Mouse (Mus musculus): Measurements from ENCODE around the gene Suox. TPM values are rescaled to one million over a fixed set of nuclear protein-coding genes. Genes with fewer than 3 reads are reported as not detected.
A peak's percentile ranks its signal among the peaks of the same experiment; 100 is the strongest.
"Not testable (repeated sequence)": the region's sequence is repeated elsewhere in the genome, so short reads cannot be mapped to it uniquely, and the experiment has no call there.

Gene Suox
- 15.7 and 17.0 TPM in 2 replicates for polyA plus RNA-seq (2015; fragmentation: Nextera tagmentation; extraction: Ambion mirVana)

- Histone ChIP-seq H3K4me3 (replicated peaks) (peak within 1 kb of the TSS; percentile 71), H3K4me2 (peak within 1 kb of the TSS; percentile 89), H3K27me3 (replicated peaks) (no peaks in the 10 kb centered on the region), H3K9ac (replicated peaks) (peak within 1 kb of the TSS; percentile 65), H3K9me3 (replicated peaks) (no peaks in the 10 kb centered on the region), H3K36me3 (peaks cover 10% of the 10 kb centered on the region; the same call in 1 of the 2 replicates), H3K4me1 (peaks cover 18% of the 10 kb centered on the region), H3K27ac (replicated peaks) (peak within 1 kb of the TSS; percentile 80)
- under 1% methylated on average over 60 of the region's 60 CpGs for WGBS
- peak; percentile 91 for ATAC-seq (ENCODE audit: low FRiP score)
Measured at GRCm38 (mm10) chr10:128673763-128674468, at the start of gene Suox. TSS of gene Suox (minus strand) at chr10:128674073.

- Histone ChIP-seq H3K4me3 (replicated peaks) (no peak overlapping the region), H3K36me3 (no peaks in the 10 kb centered on the region), H3K27me3 (replicated peaks) (no peaks in the 10 kb centered on the region), H3K27ac (replicated peaks) (no peak overlapping the region), H3K9me3 (replicated peaks) (no peaks in the 10 kb centered on the region), H3K9ac (replicated peaks) (no peak overlapping the region), H3K4me2 (no peak overlapping the region), H3K4me1 (no peaks in the 10 kb centered on the region)
- ATAC-seq (ENCODE audit: low FRiP score): no peak
- 90% methylated on average over 19 of the region's 19 CpGs for WGBS
Measured at GRCm38 (mm10) chr10:128715559-128716537, 42.0 kb upstream of the Suox start.

GRCm38 (mm10) chr10:128711318-128711717, 37.4 kb upstream of the Suox start:
- not testable (repeated sequence) for H3K36me3 ChIP-seq; H3K4me1 ChIP-seq; H3K4me2 ChIP-seq; ATAC-seq (ENCODE audit: low FRiP score); H3K9ac ChIP-seq (replicated peaks); H3K9me3 ChIP-seq (replicated peaks); H3K27me3 ChIP-seq (replicated peaks); H3K27ac ChIP-seq (replicated peaks); H3K4me3 ChIP-seq (replicated peaks)
- 96% methylated on average over 7 of the region's 7 CpGs for WGBS

- no peaks in the 10 kb centered on the region for H3K9me3 ChIP-seq (replicated peaks)
- no peak overlapping the region for H3K27ac ChIP-seq (replicated peaks)
- H3K4me1 ChIP-seq: peaks cover 20% of the 10 kb centered on the region
- H3K4me3 ChIP-seq (replicated peaks): peak overlapping the region; percentile 75
- peak overlapping the region; percentile 96 for H3K4me2 ChIP-seq
- H3K27me3 ChIP-seq (replicated peaks): no peaks in the 10 kb centered on the region
- WGBS: 9% methylated on average over 11 of the region's 11 CpGs
- no peaks in the 10 kb centered on the region for H3K36me3 ChIP-seq
- no peak overlapping the region; the same call in 1 of the 2 replicates for H3K9ac ChIP-seq (replicated peaks)
- ATAC-seq (ENCODE audit: low FRiP score): peak; percentile 29; the same call in 1 of the 2 replicates
Measured at GRCm38 (mm10) chr10:128705317-128705693, 31.4 kb upstream of the Suox start.

- H3K4me3 ChIP-seq (replicated peaks): peak within 1 kb of the TSS; percentile 75
- no peaks in the 10 kb centered on the region for H3K27me3 ChIP-seq (replicated peaks)
- WGBS: under 1% methylated on average over 62 of the region's 62 CpGs
- peak; percentile 94 for ATAC-seq (ENCODE audit: low FRiP score)
- H3K4me2 ChIP-seq: peak within 1 kb of the TSS; percentile 96
- peaks cover 20% of the 10 kb centered on the region for H3K4me1 ChIP-seq
- H3K36me3 ChIP-seq: no peaks in the 10 kb centered on the region
- peak within 1 kb of the TSS; percentile 57 for H3K9ac ChIP-seq (replicated peaks)
- peak within 1 kb of the TSS; percentile 83 for H3K27ac ChIP-seq (replicated peaks)
- H3K9me3 ChIP-seq (replicated peaks): no peaks in the 10 kb centered on the region
Measured at GRCm38 (mm10) chr10:128704491-128705316, 30.8 kb upstream of the Suox start, which contains the start of gene Cdk2. TSS of gene Cdk2 (minus strand) at chr10:128705031.

- Histone ChIP-seq H3K36me3 (no peaks in the 10 kb centered on the region), H3K27me3 (replicated peaks) (no peaks in the 10 kb centered on the region), H3K4me3 (replicated peaks) (peak within 1 kb of the TSS; percentile 75), H3K27ac (replicated peaks) (peak within 1 kb of the TSS; percentile 83), H3K4me1 (peaks cover 20% of the 10 kb centered on the region), H3K4me2 (peak within 1 kb of the TSS; percentile 96), H3K9me3 (replicated peaks) (no peaks in the 10 kb centered on the region), H3K9ac (replicated peaks) (peak within 1 kb of the TSS; percentile 57)
- no peak for ATAC-seq (ENCODE audit: low FRiP score)
- 22% methylated on average over 4 of the region's 4 CpGs for WGBS
Measured at GRCm38 (mm10) chr10:128703895-128704294, 30.0 kb upstream of the Suox start, which contains the start of gene Pmel. TSS of gene Pmel (plus strand) at chr10:128704195.

GRCm38 (mm10) chr10:128702328-128703007, 28.6 kb upstream of the Suox start:
- Histone ChIP-seq H3K9me3 (replicated peaks) (no peaks in the 10 kb centered on the region), H3K27me3 (replicated peaks) (no peaks in the 10 kb centered on the region), H3K4me2 (no peak overlapping the region), H3K36me3 (no peaks in the 10 kb centered on the region), H3K27ac (replicated peaks) (no peak overlapping the region), H3K4me1 (peaks cover 20% of the 10 kb centered on the region), H3K4me3 (replicated peaks) (no peak overlapping the region), H3K9ac (replicated peaks) (no peak overlapping the region)
- no peak for ATAC-seq (ENCODE audit: low FRiP score)
- WGBS: 78% methylated on average over 6 of the region's 6 CpGs

- Histone ChIP-seq H3K4me3 (replicated peaks) (no peak overlapping the region), H3K4me2 (no peak overlapping the region), H3K36me3 (no peaks in the 10 kb centered on the region), H3K27ac (replicated peaks) (no peak overlapping the region), H3K9me3 (replicated peaks) (no peaks in the 10 kb centered on the region), H3K9ac (replicated peaks) (no peak overlapping the region), H3K4me1 (peaks cover 22% of the 10 kb centered on the region), H3K27me3 (replicated peaks) (no peaks in the 10 kb centered on the region)
- WGBS: 95% methylated on average over 5 of the region's 5 CpGs
- ATAC-seq (ENCODE audit: low FRiP score): no peak
Measured at GRCm38 (mm10) chr10:128700712-128701111, 26.8 kb upstream of the Suox start.

GRCm38 (mm10) chr10:128699611-128700010, 25.7 kb upstream of the Suox start:
- ATAC-seq (ENCODE audit: low FRiP score): no peak
- H3K36me3 ChIP-seq: no peaks in the 10 kb centered on the region
- H3K9ac ChIP-seq (replicated peaks): no peak overlapping the region

GRCm38 (mm10) chr10:128699006-128699405, 25.1 kb upstream of the Suox start:
- H3K4me3 ChIP-seq (replicated peaks): no peak overlapping the region
- WGBS: 94% methylated on average over 5 of the region's 5 CpGs

More at GRCm38 (mm10) chr10:128699611-128700010, 25.7 kb upstream of the Suox start:
- no peak overlapping the region for H3K27ac ChIP-seq (replicated peaks)
- no peaks in the 10 kb centered on the region for H3K27me3 ChIP-seq (replicated peaks)
- no peaks in the 10 kb centered on the region for H3K9me3 ChIP-seq (replicated peaks)
- 85% methylated on average over 11 of the region's 11 CpGs for WGBS
- no peak overlapping the region for H3K4me3 ChIP-seq (replicated peaks)
- H3K4me1 ChIP-seq: peaks cover 23% of the 10 kb centered on the region
- no peak overlapping the region for H3K4me2 ChIP-seq

More at GRCm38 (mm10) chr10:128699006-128699405, 25.1 kb upstream of the Suox start:
- ATAC-seq (ENCODE audit: low FRiP score): no peak
- no peaks in the 10 kb centered on the region for H3K9me3 ChIP-seq (replicated peaks)
- no peak overlapping the region for H3K27ac ChIP-seq (replicated peaks)
- no peaks in the 10 kb centered on the region for H3K36me3 ChIP-seq
- H3K27me3 ChIP-seq (replicated peaks): no peaks in the 10 kb centered on the region
- no peak overlapping the region for H3K9ac ChIP-seq (replicated peaks)
- H3K4me2 ChIP-seq: no peak overlapping the region
- peaks cover 22% of the 10 kb centered on the region for H3K4me1 ChIP-seq
